Mouse (Mus musculus) frontal cortex, postnatal 10 days (tissue): ENCODE data around the gene Klhl7.

Experiments
- DNase-seq, 2 experiments: peaks; one replicate each; pipeline ENCODE4 v3.0.0; 2022; ENCODE audit warnings: low spot score in 2 of 2, mixed read lengths in 1 of 2

The Klhl7 gene

DNA sequence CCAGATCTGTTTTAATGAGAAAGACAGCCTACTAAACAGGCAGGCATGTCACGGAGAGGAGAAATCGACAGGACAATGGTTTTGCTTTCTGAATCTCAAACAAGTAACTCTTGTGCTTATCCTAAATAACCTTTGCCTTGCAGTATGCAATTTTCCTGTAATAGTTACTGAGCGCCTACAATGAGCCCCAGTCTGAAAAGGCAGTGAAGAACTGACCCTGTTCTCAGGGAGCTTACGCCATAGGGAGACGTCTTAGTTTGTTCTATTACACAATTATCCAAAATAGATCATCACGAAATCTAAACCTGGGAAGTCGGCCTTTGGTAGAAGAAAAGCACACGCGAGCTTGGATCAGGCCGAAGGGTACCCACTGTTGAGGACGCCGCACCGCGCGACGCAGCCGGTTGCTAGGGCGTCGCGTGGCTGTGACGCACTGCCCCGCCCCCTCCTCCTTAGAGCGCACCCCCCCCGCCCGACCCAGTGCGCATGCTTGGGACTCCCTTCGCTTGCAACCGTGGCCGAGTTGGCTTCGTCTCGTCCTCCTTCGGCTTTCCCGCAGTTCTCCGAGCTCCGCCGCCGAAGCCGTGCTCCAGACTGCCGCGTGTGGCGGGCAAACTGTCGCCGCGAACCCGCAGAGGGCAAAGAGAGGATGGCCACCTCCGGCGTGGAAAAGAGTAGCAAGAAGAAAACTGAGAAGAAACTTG is at the start of gene Klhl7:
Klhl7 (plus strand) TSS at position 500 of the 704 bp plus-strand sequence.
- peak; percentile 75 to 88 for DNase-seq

DNA sequence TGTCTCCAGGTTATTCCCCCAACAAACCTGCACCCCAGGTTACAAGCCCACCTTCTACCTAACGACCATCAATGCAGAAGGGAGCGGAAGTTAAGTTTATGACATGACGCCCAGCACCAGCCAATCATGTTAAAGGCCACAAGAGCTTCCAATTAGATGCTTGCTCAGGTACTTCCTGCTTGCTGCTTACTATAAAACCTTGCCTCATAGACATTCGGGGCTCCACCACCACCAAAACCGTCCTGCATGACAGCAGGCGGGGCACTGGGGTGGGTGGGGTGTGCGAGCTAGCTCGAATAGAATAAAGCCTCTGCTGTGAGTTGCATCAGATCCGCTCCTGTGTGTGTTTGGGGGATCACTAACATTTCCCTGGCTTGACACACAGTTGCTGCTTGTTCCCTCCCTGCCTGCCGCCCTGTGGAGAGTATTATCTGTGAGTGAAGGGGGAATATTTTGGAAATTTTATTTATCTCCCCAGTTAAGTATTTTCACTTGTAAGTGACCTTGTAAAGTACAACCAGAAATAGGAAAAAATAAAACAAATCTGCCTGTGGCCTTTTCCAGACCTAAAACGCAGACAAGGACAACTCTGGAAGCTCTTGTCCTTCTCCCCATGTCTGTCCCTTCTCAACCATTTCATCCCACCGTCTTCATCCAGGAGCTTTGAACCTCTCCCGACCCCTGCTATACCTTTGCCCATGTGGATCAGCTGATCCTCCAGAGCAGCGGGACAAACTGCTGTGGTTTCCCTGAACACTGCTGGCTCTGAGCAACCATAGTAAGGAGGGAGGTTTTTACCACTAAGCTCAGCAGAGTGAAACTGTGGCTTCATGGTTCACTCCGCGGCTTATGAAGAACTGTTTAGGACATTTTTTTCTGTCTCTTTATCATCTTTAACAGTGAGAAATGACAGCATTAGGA is 48.4 kb upstream of the Klhl7 start:
- DNase-seq = no peak

DNA sequence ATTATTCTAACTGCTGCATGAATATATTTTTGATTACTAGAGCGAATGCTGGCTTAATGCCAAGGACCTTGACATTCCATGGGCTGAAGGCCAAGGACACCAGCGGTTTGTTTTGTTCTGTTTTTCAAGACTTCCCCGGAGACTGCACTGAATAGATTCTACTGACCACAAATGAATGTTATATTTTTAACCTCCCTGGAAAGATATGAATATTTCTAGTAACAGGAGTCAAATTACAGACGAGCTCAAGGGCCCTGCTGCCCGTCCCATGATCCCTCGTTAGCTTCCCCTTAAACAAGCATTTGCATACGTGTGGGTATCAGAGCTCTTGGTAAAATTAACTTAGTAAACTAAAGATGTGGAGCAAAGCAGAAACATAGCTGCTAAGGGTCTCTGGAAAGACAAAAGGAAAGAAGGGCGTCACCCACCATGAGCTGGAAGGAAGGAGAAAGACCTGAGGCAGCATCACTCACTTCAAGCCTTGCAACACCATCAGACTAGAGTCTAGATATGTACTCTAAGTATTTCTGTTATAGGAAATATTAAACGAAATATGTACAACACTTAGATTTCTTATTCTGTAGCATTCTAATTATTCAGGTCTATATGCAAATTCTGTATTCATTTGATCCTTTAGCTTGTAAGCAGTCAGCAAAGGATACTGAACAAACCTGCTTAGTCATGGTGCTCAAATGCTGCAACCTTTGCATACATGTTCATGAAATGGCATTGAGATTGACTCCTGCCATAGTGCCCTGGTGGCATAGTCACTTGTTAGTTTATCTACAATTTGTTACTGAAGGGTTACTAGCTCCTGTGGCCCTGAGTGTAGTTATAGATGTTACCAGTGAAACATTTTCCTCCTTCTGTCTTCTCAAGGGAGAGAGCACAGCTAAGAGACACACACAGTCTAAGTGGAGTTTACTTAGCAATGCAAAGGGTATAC is 46.9 kb upstream of the Klhl7 start:
- no peak for DNase-seq

DNA sequence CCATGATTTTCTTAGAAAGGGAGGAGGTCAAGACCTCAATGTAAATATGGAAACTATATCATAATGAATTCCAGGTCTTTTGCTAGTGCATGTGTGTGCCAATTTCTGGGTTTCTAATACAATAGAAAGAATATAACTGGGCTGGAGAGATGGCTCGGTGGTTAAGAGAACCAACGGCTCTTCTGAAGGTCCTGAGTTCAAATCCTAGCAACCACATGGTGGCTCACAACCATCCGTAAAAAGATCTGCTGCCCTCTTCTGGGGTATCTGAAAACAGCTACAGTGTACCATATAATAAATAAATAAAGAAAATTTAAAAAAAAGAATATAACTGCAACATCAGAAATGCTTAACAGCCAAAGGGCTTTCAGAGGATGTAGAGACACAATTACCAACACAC is 46.0 kb upstream of the Klhl7 start:
- no peak for DNase-seq

DNA sequence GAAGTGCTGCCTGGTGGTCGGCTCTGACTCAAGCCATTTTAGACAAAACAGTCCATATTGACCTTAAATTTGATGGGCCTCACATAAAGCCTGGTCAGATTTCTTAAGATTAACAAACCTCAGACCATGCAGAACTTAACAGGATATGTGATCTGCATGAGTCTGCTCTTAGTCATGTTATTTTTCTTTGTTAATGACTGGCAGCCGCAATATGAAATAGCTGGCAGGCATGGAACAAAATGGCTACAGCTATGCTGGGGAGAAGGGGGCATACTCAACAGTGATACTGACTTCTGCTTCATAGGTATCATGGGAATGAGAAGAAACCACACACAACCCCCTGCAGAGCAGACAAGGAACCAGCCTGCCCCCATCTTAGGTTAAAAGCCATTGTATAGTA is 43.5 kb upstream of the Klhl7 start:
- DNase-seq = no peak

DNA sequence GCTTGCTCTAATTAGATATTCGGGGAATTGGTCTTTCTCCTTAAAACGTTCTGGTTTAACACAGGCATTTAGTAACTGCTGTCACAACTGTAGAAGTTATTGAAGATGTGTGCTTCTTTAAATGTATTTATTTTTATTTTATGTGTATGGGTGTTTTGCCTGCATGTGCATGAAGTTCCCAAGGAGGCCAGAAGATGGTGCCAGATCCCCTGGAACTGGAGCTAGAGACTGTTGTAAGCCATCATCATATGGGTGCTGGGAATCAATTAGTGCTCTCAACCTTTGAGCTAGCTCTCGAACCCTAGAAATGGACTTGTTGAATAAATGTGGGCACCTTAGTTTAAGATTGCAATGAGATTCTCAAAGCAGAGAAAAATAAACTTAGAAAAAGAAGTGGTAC is 42.8 kb upstream of the Klhl7 start:
- no peak for DNase-seq

DNA sequence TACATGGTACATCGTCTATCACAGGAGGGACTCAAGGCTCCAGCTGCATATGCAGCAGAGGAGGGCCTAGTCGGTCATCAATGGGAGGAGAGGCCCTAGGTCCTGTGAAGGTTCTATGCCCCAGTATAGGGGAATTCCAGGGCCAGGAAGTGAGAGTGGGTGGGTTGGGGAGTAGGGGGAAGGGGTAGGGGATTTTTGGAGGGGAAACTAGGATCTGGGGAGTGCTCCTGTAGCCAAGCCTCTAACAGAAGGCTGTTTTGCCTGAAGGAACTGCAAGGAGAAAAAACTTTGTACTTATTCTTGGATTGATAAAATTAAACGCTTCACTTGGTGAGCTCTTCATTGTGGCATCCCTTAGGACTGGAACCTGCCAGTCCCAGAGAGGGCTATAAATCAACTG is 39.5 kb upstream of the Klhl7 start:
- no peak for DNase-seq

DNA sequence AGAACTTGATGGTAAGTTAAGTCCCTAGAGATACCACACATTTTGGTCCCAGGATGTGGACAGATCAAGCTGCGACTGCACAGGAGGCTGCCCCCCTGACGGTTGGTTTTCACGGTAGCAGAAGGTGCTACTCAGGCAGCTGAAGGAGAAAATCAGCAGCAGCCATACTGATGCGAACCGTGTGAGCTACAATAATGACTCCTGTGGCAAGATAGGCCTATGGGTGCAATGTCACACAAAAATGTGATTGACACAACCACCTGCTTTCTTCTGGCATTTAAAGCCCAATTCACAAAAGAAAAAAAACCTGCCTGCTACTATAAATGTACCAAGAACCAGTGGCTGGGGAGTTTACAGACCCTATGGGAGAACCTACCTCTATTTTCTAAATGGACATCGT is 37.4 kb upstream of the Klhl7 start:
- no peak for DNase-seq

DNA sequence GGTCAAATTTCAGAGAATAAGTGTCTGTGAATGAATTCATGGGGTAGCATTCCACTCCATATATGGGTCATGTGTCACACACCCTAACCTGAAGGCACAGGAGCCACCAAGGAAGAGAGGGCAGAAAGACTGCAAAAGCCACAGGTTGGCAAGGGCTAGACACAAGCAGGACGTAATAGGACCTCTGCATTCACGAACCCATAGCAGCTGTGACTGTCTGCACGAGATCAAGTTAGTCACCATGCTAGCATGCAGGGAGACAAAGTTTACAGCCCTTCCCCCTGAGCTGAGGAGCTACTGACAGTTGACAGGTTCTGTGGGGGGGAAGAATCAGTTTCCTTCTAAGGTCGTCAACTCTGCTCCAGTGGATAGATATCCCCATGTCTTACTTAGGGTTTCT is 36.9 kb upstream of the Klhl7 start:
- DNase-seq = no peak

DNA sequence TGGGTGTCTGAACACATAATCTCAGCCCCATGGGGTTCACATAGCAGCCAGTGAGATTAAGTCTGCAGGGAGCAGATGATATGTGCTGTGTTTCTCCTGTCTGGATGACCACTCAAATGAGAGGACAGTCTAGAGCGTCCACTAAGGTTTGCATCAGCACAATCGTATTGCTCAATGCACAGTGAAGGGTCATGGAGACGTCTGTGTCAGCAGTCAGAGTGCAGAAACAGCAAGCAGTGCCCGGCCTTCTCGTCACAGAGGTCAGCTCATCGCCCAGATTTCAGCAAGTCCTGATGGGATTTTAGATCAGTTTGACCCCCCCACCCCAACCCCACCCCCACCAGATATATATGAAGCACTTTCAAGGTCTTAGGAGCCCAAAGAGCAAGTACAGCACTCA is 31.4 kb upstream of the Klhl7 start:
- no peak for DNase-seq

DNA sequence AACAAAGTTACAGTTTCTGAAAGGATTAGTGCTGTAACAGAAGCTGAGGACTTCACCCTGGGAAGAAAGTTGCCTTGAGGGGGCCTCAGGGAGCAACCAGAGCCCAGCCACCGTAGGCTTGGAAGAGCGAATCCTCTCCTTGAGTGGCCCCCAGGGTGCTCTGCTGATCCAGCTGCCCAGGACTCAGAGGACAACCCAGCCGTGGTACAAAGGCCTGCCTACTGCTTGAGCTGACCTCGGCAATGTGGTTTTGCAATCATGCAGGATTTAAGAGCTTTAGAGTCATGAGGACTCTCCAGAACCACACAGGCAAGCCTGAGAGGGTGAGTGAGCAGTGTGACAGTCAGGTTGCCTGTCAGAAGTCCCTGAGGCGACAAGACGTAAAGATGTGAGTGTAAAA is 28.4 kb upstream of the Klhl7 start:
- no peak for DNase-seq

DNA sequence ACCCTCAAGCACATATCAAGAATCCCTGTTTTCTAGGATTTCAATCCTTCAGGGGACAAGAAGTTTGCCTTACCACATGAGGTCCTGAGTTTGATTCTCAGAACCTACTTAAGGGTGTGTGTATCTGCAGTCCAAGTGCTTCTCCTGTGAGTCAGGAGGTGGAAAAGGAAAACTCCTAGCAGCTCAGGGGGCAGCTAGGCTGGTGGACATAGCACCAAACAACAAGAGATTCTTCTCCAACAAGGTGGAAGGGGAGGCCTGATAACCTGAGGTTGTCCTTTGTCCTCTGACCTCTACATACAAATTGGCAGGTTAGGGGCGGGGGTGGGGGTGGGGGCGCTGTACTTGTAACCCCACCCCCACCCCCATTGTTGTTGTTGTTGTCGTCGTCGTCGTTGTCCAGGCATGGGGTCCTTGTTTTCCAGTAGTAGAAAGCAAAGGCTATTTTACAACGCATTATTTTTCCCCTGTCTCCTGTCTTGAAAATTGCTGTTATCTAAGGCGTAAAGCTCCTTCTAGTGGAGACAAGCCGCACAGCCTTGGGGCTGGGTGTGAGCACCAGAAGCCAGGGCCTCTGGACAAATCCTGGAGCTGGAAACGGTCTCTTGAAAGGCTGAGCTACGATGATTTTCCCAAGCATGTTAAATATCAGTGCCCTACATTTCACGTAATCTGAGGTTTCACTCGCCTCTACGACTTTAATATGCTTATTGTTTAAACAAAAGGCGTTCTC is 23.3 kb upstream of the Klhl7 start:
- DNase-seq = peak; percentile 42 to 68

DNA sequence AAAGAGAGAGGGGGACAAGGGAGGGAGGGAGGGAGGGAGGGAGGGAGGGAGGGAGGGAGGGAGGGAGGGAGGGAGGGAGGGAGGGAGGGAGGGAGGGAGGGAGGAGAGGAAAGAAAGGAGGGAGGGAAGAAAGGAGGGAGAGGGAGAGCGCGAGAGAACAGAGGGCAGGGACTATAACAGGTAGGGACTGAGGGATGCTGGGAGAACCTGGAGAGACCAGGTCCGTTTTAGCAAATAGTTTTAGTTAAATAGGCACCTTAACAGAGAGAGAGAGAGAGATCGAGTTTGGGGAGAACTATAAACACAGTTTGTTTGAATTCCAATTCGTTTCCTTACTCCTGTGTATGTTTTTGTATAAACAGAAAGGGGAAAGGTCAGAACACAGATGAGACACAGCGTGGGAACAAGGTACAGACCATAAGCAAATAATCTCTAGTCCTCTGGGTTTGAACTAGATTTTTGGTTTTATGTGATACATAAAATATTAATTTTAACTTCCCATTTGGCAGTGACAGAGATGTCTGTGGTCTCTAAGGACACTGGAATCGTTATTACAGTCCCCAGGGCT is 22.6 kb upstream of the Klhl7 start:
- DNase-seq = no peak

DNA sequence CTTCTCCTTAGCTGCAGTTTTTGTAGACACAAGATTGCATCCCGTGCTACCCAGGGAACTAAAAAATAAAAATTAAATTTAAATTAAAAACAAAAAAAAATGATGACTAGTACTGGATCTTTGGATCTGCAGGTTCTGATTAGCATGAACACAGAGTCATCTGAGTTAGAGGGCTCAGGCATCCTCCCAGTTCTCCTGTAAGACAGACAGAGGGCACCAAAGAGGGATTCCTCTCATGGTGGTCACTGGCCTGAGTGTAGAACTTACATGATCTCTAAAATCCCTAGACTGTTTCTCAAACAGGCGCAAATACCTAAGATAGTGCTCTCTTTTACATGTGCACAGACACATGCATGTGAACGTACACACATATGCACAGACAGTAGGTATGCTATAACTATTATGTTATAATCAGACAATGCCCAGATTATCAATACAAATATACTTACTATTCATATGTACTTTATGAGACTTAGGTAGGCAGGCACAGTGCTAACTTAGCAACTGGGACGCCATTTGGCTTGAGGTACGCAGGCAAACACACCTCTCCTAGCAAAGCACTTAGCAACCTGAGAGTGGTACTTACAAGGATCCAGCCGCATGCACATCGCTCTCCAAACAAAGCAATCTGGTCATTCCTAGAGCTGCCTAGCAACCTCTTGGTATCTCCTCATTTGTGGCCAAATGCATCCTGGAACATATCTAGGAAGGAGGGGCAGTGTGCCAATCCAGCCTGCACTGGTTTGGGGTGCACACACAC is 21.8 kb upstream of the Klhl7 start:
- no peak for DNase-seq

DNA sequence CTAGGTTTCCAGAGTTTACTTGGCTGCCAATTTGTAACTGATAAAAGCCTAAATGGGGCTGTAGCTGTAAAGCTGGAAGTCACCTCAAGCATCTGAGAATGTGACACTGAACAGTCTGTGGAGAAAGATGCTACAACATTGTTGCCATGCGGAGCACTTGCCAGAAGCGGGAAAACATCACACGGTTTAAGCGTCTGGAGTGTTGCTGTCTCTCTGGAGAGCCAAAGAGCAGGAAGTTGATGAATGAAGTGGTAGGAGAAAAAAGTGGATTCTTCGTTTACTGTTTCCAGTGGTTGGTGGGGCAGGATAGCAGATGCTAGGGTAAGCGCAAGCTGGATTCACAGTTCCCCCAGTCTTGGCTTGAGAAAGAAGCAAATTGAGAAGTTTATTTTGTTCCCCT is 19.6 kb upstream of the Klhl7 start:
- no peak for DNase-seq

DNA sequence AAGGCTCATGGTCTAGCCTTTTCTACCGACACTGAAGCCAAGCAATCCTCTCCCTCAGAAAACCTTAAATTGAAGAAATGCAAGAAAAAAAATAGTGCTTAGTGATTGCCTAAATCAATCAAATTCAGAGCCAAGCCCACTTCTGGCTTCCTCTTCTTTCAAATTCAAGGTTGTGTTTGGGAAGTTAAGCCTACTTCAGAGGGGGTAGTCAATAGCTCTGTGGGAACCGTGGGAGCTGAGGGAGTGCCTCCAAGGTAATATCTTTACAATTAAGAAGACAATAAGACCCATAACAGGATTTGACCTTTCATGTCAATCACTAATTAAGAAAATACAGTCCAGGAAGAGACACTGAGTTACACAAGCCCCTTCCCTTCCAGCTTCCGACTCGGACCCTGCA is 15.6 kb upstream of the Klhl7 start:
- no peak for DNase-seq

DNA sequence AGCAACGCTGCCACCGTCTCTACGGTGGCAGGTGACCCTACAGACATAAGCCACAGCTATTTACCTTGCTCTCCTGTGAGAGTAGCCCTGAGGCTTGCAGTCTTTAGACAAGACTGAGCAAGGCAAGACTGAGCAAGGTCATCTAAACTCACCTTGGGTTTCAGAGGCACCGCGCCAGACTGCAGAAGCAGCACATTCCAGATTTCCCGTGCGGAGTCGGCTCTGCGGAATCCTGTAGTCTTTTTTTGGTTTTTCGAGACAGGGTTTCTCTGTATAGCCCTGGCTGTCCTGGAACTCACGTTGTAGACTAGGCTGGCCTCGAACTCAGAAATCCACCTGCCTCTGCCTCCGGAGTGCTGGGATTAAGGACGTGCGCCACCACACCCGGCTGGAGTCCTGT is 14.2 kb upstream of the Klhl7 start:
- peak in 1 of 2 experiments; percentile 1 for DNase-seq

DNA sequence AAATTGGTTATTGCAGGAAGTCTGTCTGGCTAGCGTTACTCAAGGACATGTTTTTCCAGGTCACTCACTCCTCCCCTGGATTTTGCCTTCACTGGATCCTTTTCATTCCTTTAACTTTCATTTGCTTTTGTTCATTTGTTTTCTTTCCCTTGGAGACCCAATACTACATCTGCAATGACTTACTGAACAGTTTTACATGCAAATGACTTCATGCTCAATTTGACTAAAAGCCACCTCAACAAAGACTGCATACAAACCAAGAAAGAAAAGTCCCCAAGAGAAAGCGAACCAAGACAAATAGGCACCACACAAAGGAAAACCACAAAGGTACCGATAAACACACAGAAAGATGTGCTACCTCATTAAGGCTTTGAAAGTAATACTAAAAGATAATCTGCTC is 13.5 kb upstream of the Klhl7 start:
- no peak for DNase-seq

DNA sequence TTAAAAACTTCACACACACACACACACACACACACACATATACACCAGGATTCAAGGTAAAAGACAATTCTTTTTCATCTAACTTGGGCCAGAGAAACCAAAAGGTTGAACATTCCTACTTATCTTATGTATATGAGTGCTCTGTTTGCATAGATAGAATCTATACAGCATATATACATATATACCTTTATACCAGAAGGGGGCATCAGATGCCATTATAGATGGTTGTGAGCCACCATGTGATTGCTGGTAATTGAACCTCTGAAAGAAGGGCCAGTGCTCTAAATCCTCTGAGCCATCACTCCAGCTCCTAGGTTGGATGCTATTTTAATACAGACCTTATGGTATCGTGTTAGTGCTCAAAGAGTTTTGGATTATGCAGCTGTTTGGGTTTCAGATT is 12.0 kb upstream of the Klhl7 start:
- DNase-seq = no peak

DNA sequence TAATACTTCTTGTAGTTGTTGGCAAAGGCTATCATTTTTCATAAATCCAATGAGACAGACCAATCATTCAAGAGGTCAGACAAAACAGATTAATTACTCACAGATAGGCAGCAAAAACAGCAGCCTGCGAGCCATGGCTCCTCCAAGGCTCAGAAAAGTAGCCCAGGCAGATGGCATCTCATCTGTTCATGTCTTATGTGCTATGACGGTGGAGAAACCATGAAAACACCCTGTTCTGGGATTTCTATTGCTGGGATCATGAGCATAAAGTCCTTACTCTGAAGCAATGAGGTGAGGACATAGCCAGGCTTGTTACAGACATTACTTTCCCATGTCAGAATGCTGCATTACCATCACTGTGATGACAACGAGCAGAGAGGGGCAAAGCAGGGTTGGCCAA is 7.9 kb upstream of the Klhl7 start:
- peak in 1 of 2 experiments; percentile 2 for DNase-seq
